Mouse (Mus musculus): Measurements from ENCODE around the gene Snx11.
A peak's percentile ranks its signal among the peaks of the same experiment; 100 is the strongest.
"Not testable (repeated sequence)": the region's sequence is repeated elsewhere in the genome, so short reads cannot be mapped to it uniquely, and the experiment has no call there.

Snx11 gene

DNA sequence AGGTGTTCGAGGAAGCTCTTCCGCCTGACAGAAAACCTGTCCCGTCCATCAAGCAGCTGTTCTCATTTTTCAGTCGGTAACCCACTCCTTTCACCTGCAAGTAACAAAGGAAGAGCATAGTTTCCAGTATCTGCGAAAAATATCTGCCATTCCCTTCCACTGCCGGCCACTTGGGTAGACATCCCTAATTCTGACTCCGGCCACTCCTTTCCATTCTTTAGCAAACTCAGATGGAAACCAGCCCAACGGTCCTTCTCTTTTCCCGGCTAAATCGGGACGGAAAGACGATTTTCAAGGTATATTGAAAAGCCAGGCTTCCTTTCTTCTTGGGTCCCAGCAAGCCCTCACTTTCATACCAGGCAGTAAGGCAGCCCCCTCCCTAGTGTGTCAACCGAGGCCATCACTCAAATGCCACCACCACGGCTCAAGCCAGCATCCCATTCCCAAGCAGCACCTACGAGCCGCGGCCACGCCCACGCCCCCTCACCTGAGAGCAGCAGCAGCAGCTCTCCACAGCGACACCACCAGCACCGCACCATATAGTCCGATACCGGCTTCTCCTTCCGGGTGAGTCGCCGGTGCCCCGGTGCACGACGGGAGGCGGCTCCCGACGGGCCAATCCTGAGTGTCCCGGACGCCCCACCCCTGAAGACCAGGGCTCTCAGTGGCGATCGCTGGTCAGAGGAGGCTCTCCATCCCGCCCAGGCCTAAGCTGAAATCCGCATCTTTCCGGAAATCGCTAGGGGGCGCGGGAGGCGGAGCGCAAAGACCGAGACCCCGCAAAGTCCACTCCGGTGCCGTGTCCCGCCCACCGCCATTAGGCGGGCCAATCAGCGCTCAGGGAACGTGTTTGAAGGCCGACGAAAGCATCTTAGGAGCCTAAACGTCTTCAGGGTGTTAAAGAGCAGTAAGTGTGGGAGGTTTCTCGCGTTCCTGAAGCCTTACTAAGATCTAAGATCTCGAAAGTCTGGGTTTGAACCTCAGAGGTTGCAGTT lies at the start of gene Snx11:
Gene Snx11 (minus strand): TSS at position 592 of the 995 bp plus-strand sequence.
- DNase-seq = peak; percentile 99

GRCm38 (mm10) chr11:96826481-96826880 lies 49.1 kb upstream of the Snx11 start:
- DNase-seq = no peak

DNA sequence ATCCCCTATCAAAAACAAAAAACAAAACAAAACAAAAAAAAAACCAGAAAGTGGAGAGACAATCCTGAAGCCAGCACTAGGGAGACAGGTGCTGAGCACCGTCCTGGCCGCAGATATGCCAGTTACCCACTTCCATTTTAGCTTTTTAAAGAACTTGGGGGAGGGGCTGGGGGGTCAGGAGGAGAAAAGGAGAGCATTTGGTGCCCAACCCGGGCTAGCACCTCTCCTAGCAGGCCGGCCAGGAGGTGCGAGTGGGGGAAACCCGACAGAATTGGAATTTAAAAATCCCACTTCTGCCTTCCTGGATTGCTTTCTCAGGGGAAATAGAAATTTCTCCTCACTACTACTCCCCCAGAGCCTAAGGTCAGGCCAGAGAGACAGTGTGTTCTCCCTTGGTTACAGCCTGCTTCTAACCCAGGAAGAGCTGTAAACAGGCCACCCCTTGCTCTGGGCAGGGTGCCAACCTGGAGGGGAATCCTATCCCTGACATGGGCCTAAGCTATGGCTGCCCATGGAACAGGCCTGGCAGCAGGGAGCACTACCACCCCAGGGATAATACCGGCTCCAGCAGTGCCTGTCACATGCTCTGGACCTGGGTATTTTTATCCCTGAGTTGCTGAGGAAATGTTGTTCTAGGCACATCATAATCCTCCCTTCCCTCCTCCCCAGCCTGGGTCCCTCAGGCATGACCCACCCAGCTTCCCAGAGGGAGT lies 47.6 kb upstream of the Snx11 start:
- DNase-seq = peak; percentile 87

- DNase-seq = peak; percentile 97
These were observed 46.8 kb upstream of the Snx11 start for GRCm38 (mm10) chr11:96823880-96824782.

GRCm38 (mm10) chr11:96823471-96823837 lies 46.1 kb upstream of the Snx11 start:
- no peak for DNase-seq

- no peak for DNase-seq
These were observed 45.5 kb upstream of the Snx11 start for GRCm38 (mm10) chr11:96822675-96823470.

DNA sequence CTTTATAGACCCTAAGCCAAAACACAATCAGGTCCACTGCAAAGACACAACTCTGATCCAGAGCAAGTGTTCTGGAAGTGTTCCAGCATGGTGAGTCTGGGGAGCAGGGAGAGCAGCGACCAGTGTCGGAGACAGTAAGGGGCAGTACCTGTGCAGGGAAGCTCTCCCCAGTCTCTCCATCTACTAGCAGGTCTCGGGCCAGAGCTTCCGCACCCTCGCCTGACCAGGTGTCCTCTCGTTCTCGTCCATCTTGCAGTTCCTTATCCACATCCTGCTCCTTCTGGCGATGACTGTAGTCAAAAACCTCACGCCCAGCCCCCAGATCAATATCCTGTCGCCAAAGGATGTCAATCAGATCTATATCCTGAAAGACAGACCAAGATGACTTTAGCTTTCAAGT lies 44.6 kb upstream of the Snx11 start:
- no peak for DNase-seq

DNA sequence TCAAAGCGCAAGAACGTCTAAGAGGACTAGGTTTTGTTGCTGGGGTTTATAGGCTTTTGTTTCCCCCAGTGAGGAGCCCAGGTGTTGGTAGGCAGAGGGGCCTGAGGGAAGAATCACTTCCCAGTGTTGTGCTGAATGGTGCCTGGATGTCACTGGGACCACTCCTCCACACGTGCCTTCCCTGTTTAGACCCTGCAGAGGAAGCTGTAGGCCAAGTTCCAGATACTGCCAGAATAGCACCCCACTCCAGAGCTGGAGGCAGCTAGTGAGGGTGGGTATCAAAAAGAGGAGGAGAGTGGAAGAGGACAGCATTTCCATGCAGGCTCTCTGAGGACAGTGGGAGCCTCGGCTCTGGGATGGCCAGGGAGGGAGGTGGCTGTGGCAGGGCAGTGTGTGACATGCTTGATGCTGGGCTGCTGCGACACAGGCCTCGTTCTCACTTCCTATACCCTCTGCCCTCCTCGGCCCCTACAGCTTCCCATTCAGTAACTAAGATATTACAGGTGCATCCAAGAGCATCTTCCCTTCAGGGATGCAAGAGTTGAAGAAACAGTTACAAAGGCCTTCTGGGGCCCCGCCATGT lies 40.9 kb upstream of the Snx11 start:
- no peak for DNase-seq

DNA sequence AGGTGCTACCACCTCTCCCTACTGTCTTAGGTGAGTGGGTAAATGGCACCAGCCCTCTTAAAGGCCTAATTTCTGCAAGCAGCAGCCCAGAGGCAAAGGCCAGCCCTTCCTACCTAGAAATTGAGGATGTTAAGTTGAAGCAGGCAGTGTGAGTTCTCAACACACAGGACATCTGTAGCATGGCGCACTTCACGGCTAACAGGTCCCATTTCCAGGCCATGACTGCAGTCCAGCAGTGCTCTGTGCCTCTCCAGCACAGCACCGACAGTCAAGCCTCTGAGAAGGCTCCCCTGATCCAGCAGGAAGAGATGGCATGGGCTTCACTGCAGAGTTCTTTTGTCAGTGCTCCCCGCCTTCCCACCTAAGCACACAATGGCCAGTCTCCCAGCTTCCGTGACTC lies 39.6 kb upstream of the Snx11 start:
- DNase-seq = no peak

DNA sequence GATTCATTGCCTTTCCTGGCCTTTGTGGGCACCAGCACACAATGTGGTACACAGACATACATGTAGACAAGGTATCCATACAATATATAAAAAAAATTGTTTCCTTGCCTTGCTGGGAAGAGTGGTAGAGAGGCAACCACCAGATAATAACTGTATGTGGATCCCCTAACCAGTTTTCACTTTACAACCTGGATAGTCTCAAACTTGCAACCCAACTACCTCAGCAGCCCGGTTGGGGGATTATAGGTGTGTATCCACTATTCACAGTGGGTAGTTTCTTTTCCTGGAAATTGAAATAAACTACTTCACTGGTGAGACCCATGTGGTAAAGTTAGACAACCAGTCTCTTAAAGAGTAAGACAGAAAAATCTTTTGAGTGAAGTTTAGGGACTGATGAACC lies 39.1 kb upstream of the Snx11 start:
- DNase-seq = no peak

- DNase-seq = no peak
These were observed 38.5 kb upstream of the Snx11 start for GRCm38 (mm10) chr11:96815895-96816294.

- DNase-seq = no peak
These were observed 37.1 kb upstream of the Snx11 start for GRCm38 (mm10) chr11:96814443-96814842.

GRCm38 (mm10) chr11:96813920-96814319 lies 36.6 kb upstream of the Snx11 start:
- no peak for DNase-seq

GRCm38 (mm10) chr11:96813455-96813854 lies 36.1 kb upstream of the Snx11 start:
- DNase-seq = no peak

GRCm38 (mm10) chr11:96811188-96811587 lies 33.8 kb upstream of the Snx11 start:
- not testable (repeated sequence) for DNase-seq

GRCm38 (mm10) chr11:96809562-96810235 lies 32.3 kb upstream of the Snx11 start:
- DNase-seq = no peak

GRCm38 (mm10) chr11:96808066-96808465 lies 30.7 kb upstream of the Snx11 start:
- peak; percentile 31 for DNase-seq

GRCm38 (mm10) chr11:96805606-96806005 lies 28.2 kb upstream of the Snx11 start:
- DNase-seq = no peak

- DNase-seq = no peak
These were observed 22.2 kb upstream of the Snx11 start for GRCm38 (mm10) chr11:96799511-96799910.

DNA sequence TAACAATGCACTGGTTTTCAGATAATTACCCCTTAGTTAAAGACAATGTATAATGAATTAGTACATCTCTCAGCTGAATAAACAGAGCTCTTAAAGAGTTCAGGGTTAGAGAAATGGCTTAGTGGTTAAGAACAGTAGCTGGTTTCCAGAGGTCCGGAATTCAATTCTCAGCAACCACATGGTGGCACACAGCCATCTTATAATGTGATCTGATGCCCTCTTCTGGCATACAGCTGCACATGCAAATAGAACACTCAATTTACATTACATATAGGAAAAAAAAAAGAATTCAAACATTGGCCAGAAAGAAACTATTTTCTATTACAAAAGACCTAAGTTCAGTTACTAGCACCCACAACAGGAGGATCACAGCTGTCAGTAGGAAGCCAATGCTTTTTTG lies 19.2 kb upstream of the Snx11 start:
- DNase-seq = peak; percentile 26

DNA sequence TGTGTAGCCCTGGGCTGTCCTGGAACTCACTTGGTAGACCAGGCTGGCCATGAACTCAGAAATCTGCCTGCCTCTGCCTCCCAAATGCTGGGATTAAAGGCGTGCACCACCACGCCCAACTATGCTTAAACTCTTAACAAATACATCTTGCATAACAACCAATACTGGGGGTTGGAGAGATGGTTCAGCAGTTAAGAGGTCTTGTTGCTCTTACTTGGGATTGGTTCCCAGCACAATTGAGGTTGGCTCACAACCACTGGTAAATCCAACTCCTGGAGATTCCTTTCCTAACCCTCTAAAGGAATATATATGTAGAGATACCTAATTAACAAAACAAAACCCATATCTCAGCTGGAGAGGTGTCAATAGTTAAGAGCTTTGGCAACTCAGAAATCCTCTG lies 18.7 kb upstream of the Snx11 start:
- no peak for DNase-seq
